Mouse (Mus musculus): ENCODE results near the gene Ms4a5. TPM values are rescaled to one million over a fixed set of nuclear protein-coding genes. Genes with fewer than 3 reads are reported as not detected.
A peak's percentile ranks its signal among the peaks of the same experiment; 100 is the strongest.
"Not testable (repeated sequence)": the region's sequence is repeated elsewhere in the genome, so short reads cannot be mapped to it uniquely, and the experiment has no call there.

The Ms4a5 gene
- polyA plus RNA-seq (2015; fragmentation: Nextera tagmentation; extraction: Ambion mirVana), result not detected in 2 replicates

GRCm38 (mm10) chr19:11283773-11284172 is at the start of gene Ms4a5:
Gene Ms4a5, minus strand, starts transcription at chr19:11283873.
- ATAC-seq (ENCODE audit: low read depth), result no peak
- no peak within 1 kb of the TSS for H3K4me3 ChIP-seq
- no peak within 1 kb of the TSS for H3K27ac ChIP-seq (replicated peaks)
- 94% methylated on average over 2 of the region's 2 CpGs for WGBS
- no peaks in the 10 kb centered on the region for H3K9me3 ChIP-seq
- H3K36me3 ChIP-seq, result no peaks in the 10 kb centered on the region
- no peak within 1 kb of the TSS for H3K9ac ChIP-seq
- H3K27me3 ChIP-seq, result no peaks in the 10 kb centered on the region
- no peak within 1 kb of the TSS for H3K4me2 ChIP-seq
- no peaks in the 10 kb centered on the region for H3K4me1 ChIP-seq (replicated peaks)

- Histone ChIP-seq H3K27me3 (no peaks in the 10 kb centered on the region), H3K36me3 (no peaks in the 10 kb centered on the region), H3K4me2 (no peak overlapping the region), H3K9ac (no peak overlapping the region), H3K27ac (replicated peaks) (no peak overlapping the region), H3K9me3 (no peaks in the 10 kb centered on the region), H3K4me3 (no peak overlapping the region), H3K4me1 (replicated peaks) (no peaks in the 10 kb centered on the region)
- 84% methylated on average over 1 of the region's 1 CpGs for WGBS
- ATAC-seq (ENCODE audit: low read depth), result no peak
Measured at GRCm38 (mm10) chr19:11321123-11321522, 37.5 kb upstream of the Ms4a5 start.

- no peaks in the 10 kb centered on the region for H3K27me3 ChIP-seq
- 86% methylated on average over 4 of the region's 4 CpGs for WGBS
- H3K9ac ChIP-seq, result no peak overlapping the region
- no peak overlapping the region for H3K4me2 ChIP-seq
- H3K4me1 ChIP-seq (replicated peaks), result no peaks in the 10 kb centered on the region
- no peak overlapping the region for H3K27ac ChIP-seq (replicated peaks)
- no peak for ATAC-seq (ENCODE audit: low read depth)
- no peak overlapping the region for H3K4me3 ChIP-seq
- H3K9me3 ChIP-seq, result no peaks in the 10 kb centered on the region
- no peaks in the 10 kb centered on the region for H3K36me3 ChIP-seq
Measured at GRCm38 (mm10) chr19:11316786-11317185, 33.1 kb upstream of the Ms4a5 start.

GRCm38 (mm10) chr19:11314354-11314753 is 30.7 kb upstream of the Ms4a5 start, which contains the start of gene Ms4a14:
Gene Ms4a14, minus strand, starts transcription at chr19:11314454.
- WGBS, result 58% methylated on average over 1 of the region's 1 CpGs
- Histone ChIP-seq H3K36me3 (no peaks in the 10 kb centered on the region), H3K9me3 (no peaks in the 10 kb centered on the region), H3K4me2 (no peak within 1 kb of the TSS), H3K9ac (no peak within 1 kb of the TSS), H3K27ac (replicated peaks) (no peak within 1 kb of the TSS), H3K4me1 (replicated peaks) (no peaks in the 10 kb centered on the region), H3K27me3 (no peaks in the 10 kb centered on the region), H3K4me3 (no peak within 1 kb of the TSS)
- no peak for ATAC-seq (ENCODE audit: low read depth)

- no peak overlapping the region for H3K9ac ChIP-seq
- H3K27me3 ChIP-seq, result no peaks in the 10 kb centered on the region
- no peaks in the 10 kb centered on the region for H3K9me3 ChIP-seq
- no peak for ATAC-seq (ENCODE audit: low read depth)
- H3K36me3 ChIP-seq, result no peaks in the 10 kb centered on the region
- H3K4me3 ChIP-seq, result no peak overlapping the region
- H3K27ac ChIP-seq (replicated peaks), result no peak overlapping the region
- H3K4me1 ChIP-seq (replicated peaks), result no peaks in the 10 kb centered on the region
- no peak overlapping the region for H3K4me2 ChIP-seq
Measured at GRCm38 (mm10) chr19:11308888-11309287, 25.2 kb upstream of the Ms4a5 start.

GRCm38 (mm10) chr19:11299529-11299928 is 15.9 kb upstream of the Ms4a5 start:
- H3K4me3 ChIP-seq; H3K9ac ChIP-seq; H3K4me2 ChIP-seq; H3K4me1 ChIP-seq (replicated peaks); H3K27me3 ChIP-seq; H3K27ac ChIP-seq (replicated peaks); ATAC-seq (ENCODE audit: low read depth); H3K36me3 ChIP-seq; H3K9me3 ChIP-seq: not testable (repeated sequence)
- 52% methylated on average over 4 of the region's 4 CpGs for WGBS

GRCm38 (mm10) chr19:11298939-11299338 is 15.3 kb upstream of the Ms4a5 start:
- Histone ChIP-seq H3K9me3 (no peaks in the 10 kb centered on the region), H3K27ac (replicated peaks) (no peak overlapping the region), H3K9ac (no peak overlapping the region), H3K27me3 (no peaks in the 10 kb centered on the region), H3K4me1 (replicated peaks) (no peaks in the 10 kb centered on the region), H3K4me2 (no peak overlapping the region), H3K4me3 (no peak overlapping the region), H3K36me3 (no peaks in the 10 kb centered on the region)
- WGBS, result 62% methylated on average over 2 of the region's 2 CpGs
- no peak for ATAC-seq (ENCODE audit: low read depth)

GRCm38 (mm10) chr19:11293616-11294015 is 9.9 kb upstream of the Ms4a5 start:
- H3K9me3 ChIP-seq; H3K36me3 ChIP-seq; ATAC-seq (ENCODE audit: low read depth); H3K27ac ChIP-seq (replicated peaks); H3K9ac ChIP-seq; H3K4me1 ChIP-seq (replicated peaks); H3K27me3 ChIP-seq: not testable (repeated sequence)
- Histone ChIP-seq H3K4me2 (peak overlapping the region; percentile 50), H3K4me3 (peak overlapping the region; percentile 34)
- WGBS, result 19% methylated on average over 3 of the region's 3 CpGs

- Histone ChIP-seq H3K27me3 (no peaks in the 10 kb centered on the region), H3K9ac (peak overlapping the region; percentile 51; the same call in 1 of the 2 replicates), H3K36me3 (no peaks in the 10 kb centered on the region), H3K4me3 (peak overlapping the region; percentile 34), H3K27ac (replicated peaks) (no peak overlapping the region), H3K9me3 (no peaks in the 10 kb centered on the region), H3K4me2 (peak overlapping the region; percentile 50), H3K4me1 (replicated peaks) (no peaks in the 10 kb centered on the region)
- no peak for ATAC-seq (ENCODE audit: low read depth)
- 20% methylated on average over 12 of the region's 12 CpGs for WGBS
Measured at GRCm38 (mm10) chr19:11292990-11293389, 9.3 kb upstream of the Ms4a5 start.

- Histone ChIP-seq H3K4me2 (no peak overlapping the region), H3K36me3 (no peaks in the 10 kb centered on the region), H3K4me3 (no peak overlapping the region), H3K9me3 (no peaks in the 10 kb centered on the region), H3K27me3 (no peaks in the 10 kb centered on the region), H3K9ac (no peak overlapping the region), H3K4me1 (replicated peaks) (no peaks in the 10 kb centered on the region), H3K27ac (replicated peaks) (no peak overlapping the region)
- ATAC-seq (ENCODE audit: low read depth), result no peak
- 79% methylated on average over 3 of the region's 3 CpGs for WGBS
Measured at GRCm38 (mm10) chr19:11280223-11280622, 3.5 kb downstream of the Ms4a5 start.

GRCm38 (mm10) chr19:11276431-11276830 is 7.2 kb downstream of the Ms4a5 start:
- Histone ChIP-seq H3K36me3 (no peaks in the 10 kb centered on the region), H3K27me3 (no peaks in the 10 kb centered on the region), H3K4me3 (no peak overlapping the region), H3K4me2 (no peak overlapping the region), H3K9ac (no peak overlapping the region), H3K27ac (replicated peaks) (no peak overlapping the region), H3K9me3 (no peaks in the 10 kb centered on the region), H3K4me1 (replicated peaks) (no peaks in the 10 kb centered on the region)
- ATAC-seq (ENCODE audit: low read depth), result no peak
- 67% methylated on average over 5 of the region's 5 CpGs for WGBS

GRCm38 (mm10) chr19:11266956-11267355 is 16.7 kb downstream of the Ms4a5 start:
- ATAC-seq (ENCODE audit: low read depth), result no peak
- Histone ChIP-seq H3K27ac (replicated peaks) (no peak overlapping the region), H3K9me3 (no peaks in the 10 kb centered on the region), H3K9ac (no peak overlapping the region), H3K4me2 (no peak overlapping the region), H3K4me1 (replicated peaks) (no peaks in the 10 kb centered on the region), H3K36me3 (no peaks in the 10 kb centered on the region), H3K4me3 (no peak overlapping the region), H3K27me3 (no peaks in the 10 kb centered on the region)
- 84% methylated on average over 4 of the region's 4 CpGs for WGBS

- H3K36me3 ChIP-seq, result no peaks in the 10 kb centered on the region
- H3K9ac ChIP-seq, result no peak within 1 kb of the TSS
- no peaks in the 10 kb centered on the region for H3K4me1 ChIP-seq (replicated peaks)
- 83% methylated on average over 8 of the region's 8 CpGs for WGBS
- H3K4me2 ChIP-seq, result no peak within 1 kb of the TSS
- H3K9me3 ChIP-seq, result no peaks in the 10 kb centered on the region
- H3K27me3 ChIP-seq, result no peaks in the 10 kb centered on the region
- no peak within 1 kb of the TSS for H3K27ac ChIP-seq (replicated peaks)
- ATAC-seq (ENCODE audit: low read depth), result no peak
- H3K4me3 ChIP-seq, result no peak within 1 kb of the TSS
Measured at GRCm38 (mm10) chr19:11266052-11266845, 17.4 kb downstream of the Ms4a5 start, which contains the start of gene Ms4a1. Gene Ms4a1, minus strand, starts transcription at chr19:11266241.

All from neural tube, embryonic 13.5 days (tissue).